Mouse (Mus musculus) cerebellum, adult 11 months (tissue): Measurements from ENCODE around the gene Cap2.

Experiments used
- DNase-seq: peaks from one replicate; pipeline ENCODE4 v3.0.0; 2022

The Cap2 gene

DNA sequence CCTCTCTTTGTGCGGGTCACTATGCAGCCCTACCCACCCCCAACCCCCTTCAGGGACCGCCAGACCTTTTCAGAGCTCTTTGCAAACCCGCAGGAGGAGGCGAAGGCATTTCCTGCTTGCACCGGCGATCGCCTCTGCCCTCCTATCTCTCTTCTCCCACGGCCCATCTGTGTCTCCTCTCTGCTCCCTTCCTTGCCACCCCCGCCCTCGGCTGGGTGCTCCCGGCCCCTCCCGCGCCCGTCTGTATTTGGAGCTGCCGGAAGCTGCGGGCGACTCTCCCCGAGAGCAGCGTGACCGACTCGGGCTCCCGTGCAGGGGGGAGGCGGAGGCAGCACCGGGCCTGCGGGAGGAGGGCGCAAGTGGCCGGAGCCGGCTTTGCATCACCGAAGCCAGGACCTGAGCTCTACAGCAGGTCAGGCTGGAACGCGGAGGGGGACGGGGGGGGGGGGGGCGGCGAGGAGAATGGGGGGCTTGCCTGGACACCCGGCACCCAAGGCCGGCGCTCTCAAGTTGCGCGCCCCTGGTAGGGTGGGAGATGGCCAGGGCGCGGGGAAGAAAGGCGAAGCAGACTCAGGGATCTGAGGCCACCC is at the start of gene Cap2:
Cap2 (plus strand) TSS at position 49 of the 590 bp plus-strand sequence.
- peak; percentile 84 for DNase-seq

DNA sequence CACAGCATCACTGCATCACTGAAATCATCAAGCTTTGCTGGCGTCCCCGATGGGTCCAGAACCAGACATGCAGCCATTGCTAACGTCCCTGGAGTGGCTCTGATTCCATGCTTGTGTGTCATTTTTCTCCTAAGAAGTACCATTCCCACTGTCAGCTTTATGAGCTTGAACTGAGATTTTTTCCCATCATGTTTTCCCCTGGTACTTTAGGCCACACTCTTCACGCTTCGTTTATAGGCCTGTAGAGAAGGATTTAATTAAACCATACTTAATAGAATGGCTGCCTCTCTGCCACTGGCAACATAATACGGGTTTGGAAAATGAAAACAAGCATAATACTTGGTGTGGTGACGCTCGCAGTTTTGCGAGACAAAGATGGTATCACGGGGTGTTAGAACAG is 42.1 kb upstream of the Cap2 start:
- no peak for DNase-seq

DNA sequence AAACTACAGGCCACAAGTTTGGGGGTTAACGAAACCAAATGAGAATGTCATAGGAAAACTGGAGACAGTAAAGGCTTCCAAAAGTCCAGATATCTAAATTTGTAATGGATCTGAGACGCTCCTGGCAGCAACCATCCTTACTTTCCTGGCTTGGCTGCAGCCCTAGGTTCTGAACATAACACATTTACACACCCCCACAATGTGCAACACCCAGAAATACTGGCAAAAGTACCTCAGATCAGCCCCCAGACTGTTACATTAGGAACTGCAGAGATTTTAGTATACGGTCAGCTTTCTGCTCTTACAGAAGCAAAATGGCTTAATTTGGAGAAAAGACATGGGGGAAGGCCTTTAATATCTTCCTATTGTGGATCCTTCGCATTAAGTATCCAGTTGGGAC is 39.4 kb upstream of the Cap2 start:
- DNase-seq: no peak

DNA sequence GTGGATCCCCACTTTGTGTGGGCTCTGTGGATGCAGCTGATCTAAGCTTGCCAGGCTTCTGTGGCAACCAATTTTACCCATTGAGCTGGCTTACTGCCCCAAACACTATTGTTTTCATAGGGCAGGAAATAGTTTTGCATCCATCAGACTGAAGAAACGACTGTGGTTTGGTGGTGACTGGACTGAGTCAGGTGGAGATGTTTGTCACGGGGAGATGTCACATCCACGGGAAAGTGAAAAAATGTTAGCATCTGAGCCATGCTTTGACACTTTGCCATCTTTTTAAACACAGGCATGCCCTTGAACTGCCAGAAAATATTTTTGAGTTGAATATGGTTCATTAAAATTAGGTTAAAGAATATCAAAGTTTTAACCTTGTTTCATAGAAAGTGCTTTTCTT is 37.9 kb upstream of the Cap2 start:
- DNase-seq: no peak

DNA sequence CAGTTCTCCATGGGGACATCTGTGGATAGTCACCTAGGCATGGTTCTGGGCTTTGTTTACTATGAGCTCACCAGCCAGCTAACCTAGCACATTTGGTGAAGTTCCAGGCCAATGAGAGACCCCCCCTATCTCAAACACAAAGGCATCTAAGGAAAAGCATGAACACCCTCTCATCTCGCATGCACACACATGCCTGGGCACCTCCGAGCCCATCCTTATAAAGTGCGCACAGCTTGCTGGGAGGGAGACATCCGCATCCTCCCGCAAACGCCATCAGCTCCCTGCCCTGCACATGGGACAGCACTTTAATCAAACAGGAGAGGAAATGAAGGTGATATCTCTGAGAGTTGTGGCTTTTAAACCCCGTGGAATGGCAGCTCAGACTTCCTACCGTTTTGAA is 33.4 kb upstream of the Cap2 start:
- no peak for DNase-seq

DNA sequence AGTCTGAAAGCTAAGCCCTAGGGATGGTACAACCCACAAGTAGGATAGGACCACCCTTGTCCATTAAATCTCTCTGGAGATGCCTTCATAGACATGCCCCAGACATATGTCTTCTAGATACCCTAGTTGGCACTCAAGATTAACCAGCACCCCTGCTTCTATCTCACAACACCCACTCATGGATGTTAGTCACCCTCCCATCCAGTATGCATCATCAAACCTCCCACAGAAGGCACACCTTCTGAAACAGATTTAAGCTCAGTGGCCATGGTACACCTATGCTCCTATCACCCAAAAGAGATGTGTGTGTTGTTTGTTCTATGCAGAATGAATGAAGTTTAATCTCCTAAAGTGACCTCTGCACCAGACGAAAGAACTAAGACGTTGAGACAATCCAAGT is 32.1 kb upstream of the Cap2 start:
- DNase-seq: no peak

DNA sequence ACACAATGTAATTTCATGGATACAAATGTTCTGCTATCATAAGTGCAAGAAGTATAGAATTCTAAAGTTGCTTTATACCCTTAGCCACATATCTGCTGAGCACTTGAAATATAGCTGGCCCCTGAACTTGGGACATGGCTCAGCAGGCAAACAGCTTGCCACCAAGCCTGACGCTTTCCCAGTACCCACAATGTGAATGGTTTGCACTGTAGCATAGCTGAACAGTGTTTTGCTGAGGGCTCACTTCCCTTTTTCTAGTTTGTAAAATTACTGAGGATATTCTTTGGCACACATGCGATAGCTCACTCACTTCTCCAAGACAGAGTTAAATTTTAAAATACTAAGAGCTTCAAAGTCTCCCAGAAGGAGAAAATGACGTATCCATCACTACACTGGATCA is 20.4 kb upstream of the Cap2 start:
- DNase-seq: no peak

DNA sequence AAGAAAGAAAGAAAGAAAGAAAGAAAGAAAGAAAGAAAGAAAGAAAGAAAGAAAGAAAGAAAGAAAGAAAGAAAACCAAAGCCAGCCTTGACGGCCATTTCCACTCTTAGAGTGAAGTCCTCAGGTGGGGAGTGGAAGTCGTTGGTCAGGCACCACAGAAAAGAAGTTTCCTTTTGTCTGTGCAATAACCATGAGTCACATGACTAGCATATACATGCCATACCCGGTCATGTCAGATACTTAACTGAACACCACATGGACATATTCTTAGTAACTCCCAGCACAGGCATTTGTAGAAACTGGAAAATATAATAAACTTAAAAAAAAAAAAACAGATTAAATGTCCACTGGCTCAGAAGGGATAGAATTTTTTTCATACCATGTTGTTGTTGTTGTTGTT is 16.0 kb upstream of the Cap2 start:
- DNase-seq: no peak

DNA sequence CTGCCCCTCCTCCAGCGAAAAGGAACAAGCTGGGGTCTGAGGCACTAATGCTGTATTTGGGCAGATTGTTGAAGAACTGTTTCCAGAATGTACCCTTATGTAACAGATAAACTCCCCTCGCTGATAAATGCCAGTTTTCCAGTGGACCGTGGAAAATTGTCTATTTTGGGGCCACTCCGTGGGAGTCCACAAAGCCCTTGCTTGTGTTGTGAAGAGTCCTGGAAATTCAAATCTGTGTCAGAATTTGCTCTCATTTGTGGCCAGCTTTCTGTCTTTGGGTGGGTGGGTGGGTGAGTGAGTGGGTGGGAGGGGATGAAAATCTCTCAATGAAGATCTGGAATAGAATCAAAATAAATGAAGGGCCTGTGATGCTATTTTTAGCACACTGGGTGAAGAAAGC is 13.5 kb upstream of the Cap2 start:
- DNase-seq: no peak

DNA sequence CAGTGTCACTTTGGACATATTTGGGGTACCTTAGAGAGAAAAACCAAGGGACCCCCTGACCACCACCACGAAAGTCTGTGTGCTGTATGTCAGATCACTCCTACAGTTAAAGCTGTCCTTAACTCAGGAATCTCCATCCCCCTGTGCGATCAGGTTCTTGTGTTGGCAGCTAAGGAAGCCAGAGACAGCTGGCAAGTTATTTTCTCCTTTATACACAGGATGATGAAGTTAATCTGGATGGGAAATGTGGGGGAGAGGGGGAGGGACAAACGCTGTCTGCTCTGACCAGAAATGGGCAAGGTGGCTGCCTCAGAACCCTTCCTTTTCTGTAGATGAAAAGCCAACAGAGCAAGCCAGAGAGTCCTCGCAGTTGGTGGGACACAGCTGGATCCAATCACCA is 11.0 kb upstream of the Cap2 start:
- no peak for DNase-seq

DNA sequence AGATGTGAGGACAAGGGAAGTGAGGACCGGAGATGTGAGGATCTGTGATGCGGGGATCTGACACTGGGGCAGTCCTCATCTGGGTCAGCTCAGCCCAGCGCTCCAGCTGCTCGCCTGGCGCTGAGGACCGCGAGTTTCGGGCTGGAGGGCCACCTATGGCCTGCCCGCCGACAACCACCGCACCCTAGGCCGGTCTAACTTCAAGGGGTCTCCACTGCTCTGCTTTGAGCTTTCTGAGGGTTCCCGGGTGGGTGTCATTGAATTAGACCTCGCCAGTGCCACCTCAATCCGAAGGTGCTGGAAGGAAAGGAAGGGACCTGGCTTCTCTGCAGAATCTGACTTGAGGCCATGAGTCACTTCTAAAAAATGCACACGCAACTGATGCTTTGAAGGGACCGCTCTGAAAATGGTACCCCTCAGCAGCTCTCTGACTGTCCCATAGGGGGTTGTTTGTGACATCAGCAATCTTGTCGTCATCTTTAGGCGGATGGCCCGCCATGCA is 793 bp downstream of the Cap2 start:
- peak; percentile 35 for DNase-seq

DNA sequence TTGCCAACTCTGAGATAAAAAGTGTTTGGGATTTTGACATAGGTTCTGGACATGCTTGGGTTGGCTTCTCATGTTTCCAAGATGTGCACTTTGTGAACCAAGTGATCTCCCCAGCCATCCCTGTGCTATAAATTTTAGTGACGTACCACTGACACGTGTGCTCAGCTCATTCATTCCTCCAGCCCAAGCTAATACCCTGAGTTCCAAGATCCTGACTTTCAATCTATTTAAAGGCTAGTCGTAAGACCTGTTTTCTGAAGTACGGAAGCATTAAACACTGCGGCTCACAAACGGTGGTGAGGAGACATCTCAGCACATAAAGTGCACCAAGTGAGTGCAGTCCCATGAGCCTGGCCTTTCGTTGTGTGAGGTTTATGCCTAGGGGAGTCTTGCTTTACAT is 6.3 kb downstream of the Cap2 start:
- DNase-seq: no peak

DNA sequence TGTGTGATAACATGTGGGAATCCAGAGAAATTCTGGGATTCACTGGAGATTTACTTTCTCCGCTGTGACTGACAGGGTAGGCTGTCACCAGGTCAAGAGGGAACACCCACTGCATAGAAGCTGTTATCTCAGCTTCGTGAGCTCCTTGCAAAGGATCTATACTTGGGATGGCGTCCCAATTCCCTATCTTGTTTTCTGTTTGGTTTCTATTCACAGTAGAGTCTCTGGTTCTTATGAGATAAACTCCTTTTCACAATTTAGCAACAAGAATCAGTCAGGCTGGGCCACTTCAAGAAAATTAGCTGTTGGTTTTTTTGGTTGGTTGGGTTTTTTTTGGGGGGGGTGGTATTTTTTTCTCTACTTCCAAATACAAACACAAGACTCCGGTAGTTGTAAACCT is 7.2 kb downstream of the Cap2 start:
- DNase-seq: no peak

DNA sequence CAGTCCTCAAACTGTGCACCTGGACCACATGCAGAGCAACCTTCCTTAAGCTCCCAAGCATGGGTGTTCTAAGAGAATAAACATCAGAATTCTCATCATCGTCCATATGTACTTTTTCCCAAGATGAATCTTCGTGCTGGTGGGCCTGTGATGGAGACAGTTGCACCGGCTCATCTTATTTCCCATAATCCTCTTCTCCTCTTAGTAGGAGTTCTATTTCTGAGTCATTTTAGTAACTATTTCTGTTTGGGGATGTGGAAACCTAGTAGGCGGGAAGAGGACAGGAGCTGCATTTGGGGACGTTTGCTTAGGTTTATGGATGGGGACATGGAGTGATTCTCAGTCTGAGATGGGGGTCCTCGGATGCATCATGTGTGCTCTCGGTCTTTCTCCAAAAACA is 8.8 kb downstream of the Cap2 start:
- no peak for DNase-seq

DNA sequence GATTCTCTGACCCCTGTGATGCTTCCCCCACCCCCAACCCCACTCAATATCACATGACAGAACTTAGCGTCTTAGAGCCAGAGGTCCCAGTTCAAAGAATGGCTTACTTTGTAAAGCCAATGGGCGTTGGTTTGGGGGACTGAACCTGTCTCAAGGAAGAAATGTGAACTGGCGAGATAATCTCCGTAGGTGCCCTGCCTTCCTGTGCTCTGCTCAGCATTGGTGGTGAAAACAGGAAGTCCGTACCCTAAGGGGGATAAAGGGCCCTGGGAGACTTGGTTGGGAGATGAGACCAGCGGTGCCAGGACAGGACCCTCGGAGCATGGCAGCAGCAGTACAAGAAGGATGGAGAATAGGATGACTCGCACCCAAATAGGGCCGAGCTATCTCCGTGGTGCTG is 12.8 kb downstream of the Cap2 start:
- DNase-seq: no peak

DNA sequence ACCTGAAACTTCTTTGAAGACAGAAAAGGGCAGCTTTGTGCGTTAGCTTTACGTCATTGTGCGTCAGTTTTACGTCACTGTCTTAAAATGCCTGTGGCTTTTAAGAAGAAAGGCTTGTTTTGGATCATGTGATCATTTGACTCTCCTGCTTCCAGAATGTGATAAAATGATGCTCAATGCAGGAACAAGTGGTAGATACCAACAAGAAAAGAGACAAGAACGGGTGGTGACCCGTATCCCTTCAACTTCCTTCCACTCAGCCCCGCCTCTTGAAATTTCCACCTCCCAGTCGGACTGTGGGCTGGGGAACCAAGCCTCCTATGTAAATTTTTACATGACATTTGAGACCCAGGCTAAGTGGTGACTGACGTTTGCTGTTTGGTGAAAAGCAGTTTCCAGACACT is 13.5 kb downstream of the Cap2 start:
- DNase-seq: no peak

DNA sequence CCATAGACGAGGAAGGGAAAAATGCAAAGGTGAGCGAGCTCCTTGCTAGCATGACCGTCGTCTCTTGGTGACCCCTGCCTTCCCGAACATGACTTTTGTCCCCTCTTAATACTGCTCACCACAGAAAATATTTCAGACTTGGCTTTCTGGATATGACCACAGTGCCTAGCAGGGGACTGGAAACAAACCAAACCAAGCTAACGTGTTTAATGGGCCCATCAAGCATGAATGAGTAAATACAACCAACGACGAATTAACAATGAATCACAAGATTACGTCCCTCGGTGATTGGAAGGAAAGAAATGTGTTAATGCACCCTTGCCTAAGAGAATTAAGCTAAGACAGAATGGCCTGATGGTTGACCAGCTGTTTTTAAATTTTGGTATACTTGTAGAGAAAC is 13.9 kb downstream of the Cap2 start:
- no peak for DNase-seq

DNA sequence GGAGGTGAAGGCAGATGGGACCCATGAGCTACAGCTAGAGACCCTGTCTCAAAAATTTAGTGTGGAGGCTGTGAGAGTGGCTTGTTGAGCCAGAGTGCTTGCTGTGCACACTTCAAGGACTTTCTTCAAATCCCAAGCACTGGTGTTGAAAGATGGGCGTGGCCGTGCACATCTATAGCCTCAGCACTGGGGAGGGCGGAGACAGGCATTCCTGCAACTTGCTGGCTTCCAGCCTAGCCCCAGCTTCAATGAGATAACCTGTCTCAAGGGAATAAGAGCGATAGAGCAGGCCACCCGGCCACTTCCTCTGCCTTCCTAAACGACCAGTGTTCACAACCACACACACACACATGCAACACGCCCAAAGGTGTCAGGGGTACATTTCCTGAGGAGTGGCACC is 14.5 kb downstream of the Cap2 start:
- no peak for DNase-seq

DNA sequence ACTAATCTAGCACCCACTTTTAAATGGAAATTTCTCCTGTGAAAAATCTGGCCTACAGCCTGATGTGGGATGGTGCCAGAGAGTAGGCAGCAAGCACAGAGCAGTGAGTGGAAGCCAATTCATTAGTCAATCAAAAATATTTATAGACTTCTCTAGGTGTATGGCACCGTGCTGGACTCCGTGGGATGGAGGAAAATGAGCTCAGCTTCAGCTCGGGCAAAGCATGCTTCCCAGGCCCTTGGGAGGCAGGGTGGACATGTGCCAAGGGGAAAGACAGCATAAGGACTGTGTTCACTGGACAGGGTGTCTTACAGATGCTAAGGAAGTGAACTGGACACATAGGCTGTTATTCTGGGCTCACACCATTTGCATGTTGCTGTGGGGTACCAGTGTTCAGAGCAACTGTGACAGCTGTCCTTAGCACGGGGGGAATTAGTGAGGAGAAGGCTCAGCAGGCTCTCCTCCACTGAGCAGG is 15.6 kb downstream of the Cap2 start:
- DNase-seq: peak; percentile 33

DNA sequence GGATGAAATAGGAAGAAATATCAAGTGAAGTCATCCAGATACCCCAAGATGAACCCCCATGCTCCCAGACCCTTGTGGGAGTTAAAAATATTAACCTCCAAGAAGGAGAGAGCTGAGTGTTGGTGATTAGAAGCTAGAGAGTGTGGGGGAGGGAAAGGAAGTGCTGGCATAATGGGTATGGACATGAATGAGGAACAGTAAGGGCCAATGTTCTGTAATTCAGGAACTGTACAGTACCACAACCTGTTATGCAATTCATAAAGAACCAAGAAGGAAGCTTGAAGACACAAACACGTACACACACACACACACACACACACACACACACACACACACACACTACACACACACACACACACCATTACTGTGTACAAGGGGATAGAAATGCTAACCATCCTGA is 19.8 kb downstream of the Cap2 start:
- no peak for DNase-seq

DNA sequence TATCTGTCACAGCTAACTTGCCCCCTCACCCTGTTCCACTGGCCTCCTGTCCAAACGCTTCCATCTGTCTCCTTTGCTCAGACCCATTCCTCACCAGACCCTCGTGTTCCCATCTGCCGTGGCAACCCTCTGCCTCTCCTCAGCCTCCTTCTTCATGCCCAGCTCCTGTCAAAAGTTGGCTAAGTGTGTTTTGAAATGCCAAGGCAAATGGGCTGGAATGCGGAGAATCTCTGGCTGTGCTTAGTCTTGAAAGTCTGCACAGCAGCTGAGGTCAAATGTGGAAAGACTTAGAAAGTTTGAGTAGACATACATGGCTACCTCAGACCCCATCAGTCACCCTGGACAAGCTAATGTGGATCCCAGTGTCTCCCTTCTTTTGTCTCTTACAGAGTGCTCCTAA is 21.1 kb downstream of the Cap2 start:
- no peak for DNase-seq

DNA sequence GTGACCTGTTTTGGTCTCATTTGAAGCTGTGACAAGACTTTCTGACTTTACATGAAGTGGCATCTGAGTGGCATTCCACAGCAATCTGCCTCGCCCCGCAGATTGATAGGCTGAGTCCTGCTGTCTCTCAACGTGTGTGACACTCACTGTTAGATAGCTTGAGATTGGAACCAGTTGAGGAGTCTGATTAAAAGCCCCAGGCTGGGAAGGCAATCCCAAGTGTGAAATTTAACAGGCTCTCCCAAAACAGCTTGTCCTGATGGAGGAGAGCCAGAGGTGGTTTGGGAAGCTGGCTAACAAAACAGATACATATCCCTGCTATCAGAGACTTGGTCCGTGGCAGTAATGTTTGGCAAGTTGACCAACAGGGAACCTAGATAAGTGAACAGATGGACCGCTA is 21.6 kb downstream of the Cap2 start:
- DNase-seq: no peak

DNA sequence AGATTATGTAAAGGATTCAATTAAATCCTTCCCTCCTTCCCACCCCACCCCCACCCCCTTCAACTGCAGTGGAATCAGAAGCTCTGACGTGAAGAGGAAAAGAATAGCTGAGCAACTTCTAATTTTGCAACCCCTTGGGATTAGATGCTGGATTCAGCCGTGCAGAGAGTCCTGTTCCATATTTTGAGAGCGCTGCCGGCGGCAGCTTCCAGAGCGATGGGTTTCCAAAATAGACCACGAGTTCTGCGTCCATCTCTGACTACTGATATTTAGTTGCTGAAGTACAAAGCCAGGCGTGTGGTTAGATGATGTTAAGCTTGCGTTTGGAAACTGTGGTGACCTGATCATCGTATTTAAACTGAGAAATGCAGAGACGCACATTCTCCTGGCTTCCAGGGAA is 22.1 kb downstream of the Cap2 start:
- no peak for DNase-seq

DNA sequence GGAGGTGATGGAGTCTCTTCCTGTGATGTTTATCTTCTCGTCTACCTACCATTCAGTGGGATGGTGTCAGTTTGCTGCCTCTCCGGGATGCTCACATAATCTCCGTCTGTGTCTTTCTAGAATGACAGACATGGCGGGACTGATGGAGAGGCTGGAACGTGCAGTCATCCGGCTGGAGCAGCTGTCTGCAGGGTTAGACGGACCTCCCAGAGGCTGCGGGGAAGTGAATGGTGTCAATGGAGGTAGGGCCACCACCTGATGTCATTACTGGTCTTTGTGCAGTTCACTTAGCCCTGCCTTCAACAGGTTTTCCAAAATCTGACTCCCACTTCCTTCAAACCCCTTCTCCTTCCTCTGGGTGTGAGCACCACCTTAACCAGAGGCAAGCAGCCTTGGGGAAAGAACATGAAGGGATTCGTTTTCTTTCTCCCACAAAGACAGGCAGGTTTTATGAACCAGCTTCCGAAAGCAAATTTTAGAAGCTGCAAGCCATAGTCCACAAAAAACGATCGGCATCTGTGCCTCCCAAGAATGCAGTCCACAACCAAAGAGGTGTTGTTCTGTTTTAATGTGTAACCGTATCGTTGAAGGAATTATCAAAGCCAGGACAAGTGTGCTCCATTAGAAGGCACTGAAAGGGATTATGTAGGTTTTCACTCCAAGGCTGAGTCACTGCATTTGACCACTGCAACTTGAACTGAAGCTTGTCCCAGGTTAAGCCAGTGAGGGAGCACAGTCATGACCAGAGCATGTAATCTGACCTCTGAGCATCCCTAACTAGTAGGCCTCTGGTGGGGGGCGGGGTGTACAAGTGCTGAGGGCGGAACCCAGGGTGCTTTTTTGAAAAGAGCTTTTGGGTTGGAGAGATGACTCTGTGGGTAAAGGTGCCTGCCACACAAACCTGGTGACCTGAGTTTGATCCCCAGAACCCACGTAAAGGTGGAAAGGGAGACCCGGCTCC is 23.9 kb downstream of the Cap2 start:
- no peak for DNase-seq
